Mouse (Mus musculus) intestine, embryonic 16.5 days (tissue): ENCODE data around the gene Adam11. TPM values are rescaled to one million over a fixed set of nuclear protein-coding genes. Genes with fewer than 3 reads are reported as not detected.
A peak's percentile ranks its signal among the peaks of the same experiment; 100 is the strongest.

Source experiments
- ATAC-seq: fragments of 200-750 bp; cut with Nextera tagmentation; 2 replicates; pipeline ENCODE4 v1.8.0; 2017; ENCODE audit warnings: moderate TSS enrichment, moderate library complexity
- H3K27ac ChIP-seq: fragments of 300-500 bp; sonication (generic); 2 replicates; pipeline ENCODE4 v1.5.1; 2014; ENCODE audit warnings: mild to moderate bottlenecking, low read length
- H3K27me3 ChIP-seq: fragments of 300-500 bp; sonication (generic); replicated peaks from 2 replicates; pipeline ENCODE4 v1.6.1; 2014; ENCODE audit warnings: low read length, control low read depth, mixed read lengths; ENCODE audit not compliant: control insufficient read depth, insufficient read depth
- H3K36me3 ChIP-seq: fragments of 300-500 bp; sonication (generic); 2 replicates; pipeline ENCODE4 v1.6.1; 2014; ENCODE audit warnings: low read length, control low read depth; ENCODE audit not compliant: control insufficient read depth, insufficient read depth
- H3K4me1 ChIP-seq: fragments of 300-500 bp; sonication (generic); 2 replicates; pipeline ENCODE4 v1.6.1; 2014; ENCODE audit warnings: low read length, control low read depth, mixed read lengths; ENCODE audit not compliant: control insufficient read depth, insufficient read depth
- H3K4me2 ChIP-seq: fragments of 300-500 bp; sonication (generic); 2 replicates; pipeline ENCODE4 v1.6.1; 2014; ENCODE audit warnings: low read depth, low read length, control low read depth
- H3K4me3 ChIP-seq: fragments of 300-500 bp; sonication (generic); 2 replicates; pipeline ENCODE4 v1.5.1; 2014; ENCODE audit warnings: mild to moderate bottlenecking, low read length
- H3K9ac ChIP-seq: fragments of 300-500 bp; sonication (generic); 2 replicates; pipeline ENCODE4 v1.6.1; 2014; ENCODE audit warnings: low read depth, low read length
- H3K9me3 ChIP-seq: fragments of 300-500 bp; sonication (generic); 2 replicates; pipeline ENCODE4 v1.6.1; 2016; ENCODE audit warnings: low read length, control low read depth; ENCODE audit not compliant: control insufficient read depth
- WGBS: fragments of 180-500 bp; shearing (Covaris S2); extraction: QIAGEN DNeasy Blood & Tissue Kit; methylation state at CpG from one replicate; pipeline ENCODE4 v1.1.7; 2014; 5-methylcytosine and 5-hydroxymethylcytosine counted together
- polyA plus RNA-seq: library from polyadenylated mRNA; unstranded; fragments of >200 nt; fragmentation: Nextera tagmentation; extraction: Ambion mirVana; gene quantifications from 2 replicates; pipeline ENCODE4 v1.2.1, GENCODE M21; 2015

The Adam11 gene
- polyA plus RNA-seq, 1 experiment from 2014 or later, result 3.1 TPM

- no peak overlapping the region for H3K4me2 ChIP-seq
- no peaks in the 10 kb centered on the region for H3K9me3 ChIP-seq
- ATAC-seq, result no peak
- H3K4me1 ChIP-seq, result peaks cover 11% of the 10 kb centered on the region
- WGBS, result 84% methylated on average over 4 of the region's 4 CpGs
- H3K27me3 ChIP-seq, result no peaks in the 10 kb centered on the region
- no peak overlapping the region for H3K4me3 ChIP-seq
- no peak overlapping the region for H3K27ac ChIP-seq
- no peaks in the 10 kb centered on the region for H3K36me3 ChIP-seq
- no peak overlapping the region for H3K9ac ChIP-seq
Observed at GRCm38 (mm10) chr11:102781523-102781922, 20.3 kb downstream of the Adam11 start.

- Histone ChIP-seq H3K36me3 (no peaks in the 10 kb centered on the region), H3K27me3 (no peaks in the 10 kb centered on the region), H3K9ac (no peak overlapping the region), H3K27ac (no peak overlapping the region), H3K4me3 (no peak overlapping the region), H3K9me3 (no peaks in the 10 kb centered on the region), H3K4me1 (peaks cover 4% of the 10 kb centered on the region; the same call in 1 of the 2 replicates), H3K4me2 (no peak overlapping the region)
- no peak for ATAC-seq
- 50% methylated on average over 7 of the region's 7 CpGs for WGBS
Observed at GRCm38 (mm10) chr11:102783443-102783842, 22.2 kb downstream of the Adam11 start.

DNA sequence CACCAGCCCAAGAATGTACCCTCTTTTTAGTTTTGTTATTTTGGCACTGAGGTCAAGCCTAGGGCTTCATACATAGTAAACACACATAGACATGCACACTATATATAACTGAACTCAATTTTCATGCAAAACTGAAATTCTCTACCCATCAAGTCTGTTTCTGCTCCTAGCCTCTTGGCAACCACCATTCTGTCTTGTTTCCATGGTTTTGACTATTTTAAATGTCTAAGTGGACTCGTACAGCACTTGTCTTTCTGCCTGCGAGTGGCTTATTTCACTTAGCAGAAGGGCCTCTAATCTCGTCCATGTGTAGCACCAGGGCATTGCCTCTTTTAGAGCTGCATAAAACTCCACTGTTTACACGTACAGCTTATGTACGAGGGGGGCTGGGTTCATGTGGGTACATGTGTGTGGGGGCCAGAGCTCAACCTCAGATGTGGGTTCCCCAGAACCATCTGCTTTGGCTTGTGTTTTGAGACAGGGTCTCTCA lies 26.5 kb downstream of the Adam11 start:
- Histone ChIP-seq H3K4me2 (no peak overlapping the region), H3K4me1 (peaks cover 7% of the 10 kb centered on the region; the same call in 1 of the 2 replicates), H3K9me3 (no peaks in the 10 kb centered on the region), H3K4me3 (no peak overlapping the region), H3K27me3 (no peaks in the 10 kb centered on the region), H3K36me3 (no peaks in the 10 kb centered on the region), H3K27ac (no peak overlapping the region), H3K9ac (no peak overlapping the region)
- ATAC-seq, result no peak
- 72% methylated on average over 5 of the region's 5 CpGs for WGBS

DNA sequence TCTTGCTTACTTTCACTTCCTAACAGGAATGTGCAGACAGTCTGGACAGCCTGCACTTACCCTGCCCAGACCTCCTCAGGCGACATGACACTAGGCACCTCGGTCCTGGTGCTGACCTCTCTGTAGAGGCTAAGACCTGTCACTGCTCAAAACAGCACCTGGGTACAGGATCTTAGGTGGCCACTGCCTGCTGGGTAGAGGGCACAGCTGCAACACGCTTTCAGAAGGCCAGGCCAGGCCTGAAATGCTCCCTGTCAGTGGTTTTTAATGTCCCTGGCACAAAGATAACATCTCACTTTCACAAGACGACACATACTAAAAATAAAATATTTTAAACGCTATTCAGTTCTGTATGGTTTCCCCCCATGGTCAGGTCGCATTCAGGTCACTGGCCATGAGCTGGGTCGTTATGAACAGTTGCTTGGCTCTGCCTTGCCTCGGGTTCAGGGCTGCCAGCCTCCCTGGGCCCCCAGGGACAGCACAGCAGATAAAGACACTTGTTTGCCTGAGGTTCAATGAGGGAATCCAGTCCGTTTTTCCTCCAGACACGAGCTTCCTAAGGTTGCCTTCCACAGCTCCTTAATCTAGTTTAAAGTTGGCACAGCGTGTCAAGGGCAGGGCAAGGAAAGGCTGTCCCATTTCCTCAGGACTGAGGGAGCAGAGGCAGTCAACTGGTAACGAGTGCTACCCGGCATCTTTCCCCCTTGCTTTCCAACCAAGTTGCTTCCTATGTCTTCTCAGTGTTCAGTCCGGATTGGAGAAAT lies 30.6 kb downstream of the Adam11 start:
- peaks cover 7% of the 10 kb centered on the region; the same call in 1 of the 2 replicates for H3K4me1 ChIP-seq
- H3K36me3 ChIP-seq, result no peaks in the 10 kb centered on the region
- H3K4me2 ChIP-seq, result no peak overlapping the region
- ATAC-seq, result no peak
- H3K27ac ChIP-seq, result 0 out of 2 replicates have a peak overlapping the region, but pooled peaks have one; percentile 24
- H3K9me3 ChIP-seq, result no peaks in the 10 kb centered on the region
- no peak overlapping the region for H3K4me3 ChIP-seq
- WGBS, result 45% methylated on average over 14 of the region's 14 CpGs
- 0 out of 2 replicates have a peak overlapping the region, but pooled peaks have one; percentile 12 for H3K9ac ChIP-seq
- no peaks in the 10 kb centered on the region for H3K27me3 ChIP-seq

DNA sequence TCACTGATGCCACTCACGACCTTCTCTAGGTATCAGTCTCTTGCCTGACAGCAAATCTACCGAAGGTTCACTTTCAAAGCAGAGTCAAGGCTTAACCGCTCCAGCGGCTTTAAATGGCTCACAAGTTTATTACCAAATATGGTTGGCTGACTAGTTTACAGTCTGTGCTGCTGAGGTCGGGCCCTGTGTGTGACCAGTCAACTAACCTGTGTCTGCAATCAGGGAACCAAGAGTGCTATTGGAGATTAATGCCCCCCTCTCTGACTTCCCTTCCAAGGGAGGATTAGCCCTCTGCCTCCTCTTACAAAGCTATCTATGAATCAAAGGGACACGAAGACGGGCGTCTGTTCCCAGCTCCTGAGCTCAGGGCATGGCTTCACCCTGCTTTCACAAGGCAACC lies 32.9 kb downstream of the Adam11 start:
- peaks cover 7% of the 10 kb centered on the region; the same call in 1 of the 2 replicates for H3K4me1 ChIP-seq
- H3K36me3 ChIP-seq, result no peaks in the 10 kb centered on the region
- H3K27ac ChIP-seq, result no peak overlapping the region
- no peak overlapping the region for H3K4me3 ChIP-seq
- WGBS, result 42% methylated on average over 8 of the region's 8 CpGs
- no peak for ATAC-seq
- H3K9ac ChIP-seq, result no peak overlapping the region
- H3K4me2 ChIP-seq, result no peak overlapping the region
- no peaks in the 10 kb centered on the region for H3K27me3 ChIP-seq
- H3K9me3 ChIP-seq, result no peaks in the 10 kb centered on the region

DNA sequence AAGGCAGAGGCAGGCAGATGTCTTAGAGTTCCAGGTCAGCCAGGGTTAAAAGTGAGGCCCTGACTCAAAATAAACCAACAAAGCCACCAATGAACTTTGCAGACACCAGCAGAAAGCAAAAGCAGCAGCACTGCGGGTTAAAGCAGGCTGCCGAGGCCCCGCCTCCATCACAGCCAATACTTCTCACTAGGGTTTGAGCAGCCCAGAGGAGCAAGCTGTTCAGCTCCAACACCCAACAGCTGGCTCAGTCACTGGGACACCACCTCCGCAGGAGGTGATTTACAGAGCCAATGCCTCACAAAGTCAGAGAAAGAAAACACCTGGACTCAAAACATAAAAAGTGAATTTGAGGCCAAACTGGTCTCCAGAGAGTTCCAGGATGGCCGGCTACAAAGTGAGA lies 42.2 kb downstream of the Adam11 start:
- no peaks in the 10 kb centered on the region for H3K4me1 ChIP-seq
- ATAC-seq, result no peak
- H3K9me3 ChIP-seq, result no peaks in the 10 kb centered on the region
- no peaks in the 10 kb centered on the region for H3K27me3 ChIP-seq
- no peak overlapping the region for H3K4me3 ChIP-seq
- 62% methylated on average over 5 of the region's 5 CpGs for WGBS
- no peak overlapping the region for H3K9ac ChIP-seq
- no peaks in the 10 kb centered on the region for H3K36me3 ChIP-seq
- H3K27ac ChIP-seq, result no peak overlapping the region
- no peak overlapping the region for H3K4me2 ChIP-seq

DNA sequence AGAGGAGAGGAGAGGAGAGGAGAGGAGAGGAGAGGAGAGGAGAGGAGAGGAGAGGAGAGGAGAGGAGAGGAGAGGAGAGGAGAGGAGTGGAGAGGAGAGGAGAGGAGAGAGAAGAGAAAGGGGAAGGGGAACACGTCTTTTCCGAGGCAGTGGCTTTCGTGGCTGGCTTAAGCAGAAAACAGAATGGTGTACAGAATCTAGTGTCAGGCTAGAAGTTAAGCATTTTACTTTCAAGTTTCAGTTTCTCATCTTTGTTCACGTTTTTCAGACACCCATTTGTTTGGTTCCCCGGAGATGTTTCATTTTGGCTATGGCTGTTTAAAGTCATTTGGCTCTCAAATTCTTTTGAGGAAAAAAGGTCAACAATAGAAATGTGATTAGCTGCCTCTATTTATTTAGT lies 47.0 kb downstream of the Adam11 start:
- no peak overlapping the region for H3K4me2 ChIP-seq
- H3K9me3 ChIP-seq, result no peaks in the 10 kb centered on the region
- 62% methylated on average over 5 of the region's 5 CpGs for WGBS

DNA sequence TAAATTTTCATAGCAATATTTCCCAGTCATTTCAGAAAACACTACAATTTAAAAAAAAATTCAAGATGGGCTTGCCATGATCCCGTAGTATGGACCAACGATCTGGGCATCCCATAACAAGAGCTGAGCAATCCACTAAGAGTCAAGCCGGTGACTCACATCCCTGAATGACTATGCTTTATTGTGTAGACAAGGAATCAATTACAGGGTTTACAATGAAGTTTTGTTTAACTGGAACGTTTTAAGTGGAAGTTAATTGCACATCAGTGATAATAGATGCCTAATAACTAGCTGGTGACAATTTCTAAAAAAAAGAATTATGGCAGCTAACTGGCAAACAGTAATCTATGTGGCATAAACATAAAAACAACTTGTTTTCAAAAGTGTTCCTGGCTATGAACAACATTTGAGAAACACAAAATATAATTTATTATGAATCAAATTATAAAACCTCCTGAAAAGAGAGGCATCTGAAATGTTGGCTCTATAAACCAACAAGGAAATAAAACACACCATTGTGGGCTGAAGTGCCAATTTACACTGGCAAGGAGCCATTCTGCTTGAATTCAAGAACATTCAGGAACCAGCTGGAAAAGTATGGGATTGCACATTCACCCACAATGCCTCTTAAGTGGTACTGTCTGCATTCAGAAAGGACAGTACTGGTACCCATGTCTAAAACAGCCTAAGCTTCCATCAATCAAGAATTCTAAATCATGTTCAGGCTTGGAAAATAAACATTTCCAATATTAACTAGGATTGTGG lies 49.7 kb downstream of the Adam11 start:
- Histone ChIP-seq H3K4me1 (0 out of 2 replicates have a peak, but pooled peaks cover 2% of the 10 kb centered on the region), H3K9ac (no peak overlapping the region), H3K4me2 (no peak overlapping the region), H3K4me3 (no peak overlapping the region), H3K36me3 (no peaks in the 10 kb centered on the region), H3K27me3 (no peaks in the 10 kb centered on the region), H3K9me3 (no peaks in the 10 kb centered on the region), H3K27ac (no peak overlapping the region)
- no peak for ATAC-seq
- WGBS, result 44% methylated on average over 4 of the region's 4 CpGs

More for the DNA sequence above, 47.0 kb downstream of the Adam11 start:
- ATAC-seq, result no peak
- Histone ChIP-seq H3K4me3 (no peak overlapping the region), H3K27ac (no peak overlapping the region), H3K36me3 (no peaks in the 10 kb centered on the region), H3K4me1 (no peaks in the 10 kb centered on the region), H3K9ac (no peak overlapping the region), H3K27me3 (no peaks in the 10 kb centered on the region)

DNA sequence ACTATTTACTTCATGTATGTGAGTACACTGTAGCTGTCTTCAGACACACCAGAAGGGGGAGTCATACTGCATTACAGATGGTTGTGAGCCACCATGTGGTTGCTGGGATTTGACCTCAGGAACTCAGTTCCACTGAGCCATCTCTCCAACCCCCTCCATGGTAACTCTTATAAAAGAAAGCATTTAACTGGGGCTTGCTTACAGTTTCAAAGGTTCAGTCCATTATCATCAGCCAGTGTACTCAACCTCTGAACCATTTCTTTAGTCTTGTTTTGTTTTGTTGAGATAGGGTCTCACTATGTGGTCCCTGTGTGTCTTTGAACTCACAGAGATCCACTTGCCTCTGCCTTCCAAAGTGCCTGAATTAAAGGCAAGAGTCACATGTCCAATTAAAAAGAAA lies 53.6 kb downstream of the Adam11 start:
- H3K4me1 ChIP-seq, result 0 out of 2 replicates have a peak, but pooled peaks cover 2% of the 10 kb centered on the region
- H3K9ac ChIP-seq, result no peak overlapping the region
- H3K27me3 ChIP-seq, result 0 out of 2 replicates have a peak, but pooled peaks cover 2% of the 10 kb centered on the region
- H3K36me3 ChIP-seq, result no peaks in the 10 kb centered on the region
- no peak overlapping the region for H3K4me2 ChIP-seq
- no peak overlapping the region for H3K4me3 ChIP-seq
- no peak overlapping the region for H3K27ac ChIP-seq
- no peak for ATAC-seq
- no peaks in the 10 kb centered on the region for H3K9me3 ChIP-seq
